Mouse (Mus musculus): ENCODE measurements around the gene Nup188. TPM values are rescaled to one million over a fixed set of nuclear protein-coding genes. Genes with fewer than 3 reads are reported as not detected.

Gene Nup188
- total RNA-seq, 2 experiments from 2014 or later, result 36.6 to 42.0 TPM

DNA sequence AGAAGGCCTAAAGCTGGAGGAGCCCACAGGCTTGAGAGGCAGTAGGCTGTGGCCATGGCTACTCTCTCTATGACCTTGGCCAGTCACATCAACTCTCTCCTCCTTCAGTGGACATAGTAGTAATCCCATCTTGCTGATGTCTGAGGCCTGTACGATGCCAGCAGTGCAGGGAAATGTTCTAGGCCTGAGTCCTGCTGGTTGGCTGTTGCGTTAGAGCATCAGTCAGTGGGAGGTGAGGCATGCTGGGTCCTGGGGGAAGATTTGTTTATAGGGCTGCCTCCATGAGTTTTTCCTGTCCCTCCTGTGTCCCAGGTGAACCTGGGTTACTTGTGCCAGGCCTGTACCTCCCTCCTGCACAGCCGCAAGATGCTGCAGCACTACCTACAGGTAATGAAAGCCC lies 55.9 kb downstream of the Nup188 start:
- intact Hi-C loops (cut with DNase I), result no loop called here
- no peak for DNase-seq

DNA sequence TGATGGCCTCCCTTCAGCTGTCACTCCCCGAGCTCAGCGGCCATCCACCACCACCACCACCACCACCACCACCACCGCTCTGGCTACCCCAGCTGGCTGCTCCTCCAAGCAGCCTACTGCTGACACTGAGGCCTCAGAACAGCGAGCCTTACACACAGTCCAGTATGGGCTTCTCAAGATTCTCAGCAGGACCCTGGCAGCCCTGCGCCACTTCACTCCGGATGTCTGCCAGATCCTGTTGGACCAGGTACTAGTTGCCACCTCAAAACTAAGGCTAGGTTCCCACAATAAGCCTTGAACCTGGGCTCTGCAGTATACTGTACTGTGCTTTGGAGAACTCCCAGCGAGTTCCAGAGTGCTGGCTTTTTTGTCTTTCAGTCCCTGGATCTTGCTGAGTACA lies 56.3 kb downstream of the Nup188 start:
- intact Hi-C loops (cut with DNase I), result no loop called here
- no peak for DNase-seq

DNA sequence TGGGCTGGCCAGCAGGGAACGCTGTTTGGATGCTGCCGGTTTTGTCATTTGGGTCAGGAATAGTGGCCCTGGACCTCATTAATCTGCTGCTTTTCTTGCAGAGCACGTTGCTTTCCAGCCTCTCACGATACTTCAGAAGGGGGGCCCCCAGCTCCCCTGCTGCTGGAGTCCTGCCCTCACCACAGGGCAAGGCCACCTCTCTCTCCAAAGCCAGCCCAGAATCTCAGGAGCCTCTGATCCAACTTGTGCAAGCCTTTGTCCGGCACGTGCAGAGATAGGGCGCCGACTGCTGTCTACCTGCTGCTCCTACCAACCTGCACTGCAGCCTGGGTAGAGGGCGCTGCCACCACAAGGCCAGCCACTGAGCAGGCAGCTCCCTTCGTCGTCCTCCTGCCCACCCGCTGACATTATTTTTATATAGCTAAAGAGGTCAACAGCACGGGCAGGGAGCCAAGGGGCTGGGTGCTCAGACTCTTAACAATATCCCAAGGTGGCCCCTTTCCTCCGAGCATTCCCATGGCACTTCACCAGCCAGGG lies 57.5 kb downstream of the Nup188 start:
- intact Hi-C loops (cut with DNase I), result no loop called here
- DNase-seq, result no peak

DNA sequence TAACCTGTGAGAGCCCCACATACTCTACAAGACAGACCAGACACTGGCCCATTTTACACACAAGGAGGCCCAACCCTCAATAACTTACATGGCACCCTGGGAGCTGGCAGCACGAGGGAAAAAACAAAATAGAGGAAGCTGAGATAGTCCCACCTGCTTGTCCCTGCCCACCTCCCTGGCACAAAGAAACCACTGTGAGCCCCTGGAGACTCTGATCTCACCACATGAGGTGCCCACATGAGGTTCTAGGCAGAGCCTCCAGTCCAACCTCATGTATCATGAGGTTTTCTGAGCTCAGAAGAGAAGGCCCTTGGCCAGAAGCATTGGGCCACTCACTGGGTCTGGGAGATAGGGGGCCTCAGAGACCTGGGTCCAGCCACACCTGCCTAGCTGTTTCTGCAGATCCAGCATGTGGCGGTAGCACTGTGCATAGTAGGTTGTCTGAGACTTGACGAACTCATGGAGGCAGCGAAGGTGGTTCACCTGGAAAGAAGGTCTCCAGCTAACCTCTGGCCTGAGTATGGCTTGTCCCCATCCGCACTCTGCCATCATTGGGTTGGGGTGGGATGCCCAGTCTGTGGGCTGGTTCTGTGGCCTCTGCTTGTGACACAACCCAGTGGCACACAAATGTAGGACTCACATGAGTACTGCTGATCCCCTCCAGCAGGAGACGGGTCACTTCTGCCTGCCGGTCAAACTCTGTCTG lies 59.9 kb downstream of the Nup188 start:
- intact Hi-C loops (cut with DNase I), result no loop called here
- no peak for DNase-seq

DNA sequence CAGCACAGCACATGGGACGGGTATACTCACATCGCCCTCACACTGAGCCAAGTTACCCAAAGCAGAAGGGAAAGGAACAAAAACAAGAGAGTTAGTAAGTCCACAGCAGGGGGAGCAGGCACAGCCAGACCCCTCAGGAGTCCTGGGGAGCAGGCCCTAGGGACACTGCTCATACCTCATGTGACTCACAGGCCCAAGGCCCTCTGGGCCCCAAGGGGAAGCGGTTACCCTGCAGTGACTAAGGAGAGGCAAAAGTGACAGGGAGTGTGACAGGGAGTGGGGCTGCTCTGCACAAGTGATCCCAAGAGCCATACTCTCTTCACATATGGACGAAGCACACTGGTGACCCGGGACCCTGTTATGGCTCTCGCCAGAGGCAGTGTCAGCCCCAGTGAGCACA lies 63.0 kb downstream of the Nup188 start:
- DNase-seq, result no peak
- intact Hi-C loops (cut with DNase I), result no loop called here

DNA sequence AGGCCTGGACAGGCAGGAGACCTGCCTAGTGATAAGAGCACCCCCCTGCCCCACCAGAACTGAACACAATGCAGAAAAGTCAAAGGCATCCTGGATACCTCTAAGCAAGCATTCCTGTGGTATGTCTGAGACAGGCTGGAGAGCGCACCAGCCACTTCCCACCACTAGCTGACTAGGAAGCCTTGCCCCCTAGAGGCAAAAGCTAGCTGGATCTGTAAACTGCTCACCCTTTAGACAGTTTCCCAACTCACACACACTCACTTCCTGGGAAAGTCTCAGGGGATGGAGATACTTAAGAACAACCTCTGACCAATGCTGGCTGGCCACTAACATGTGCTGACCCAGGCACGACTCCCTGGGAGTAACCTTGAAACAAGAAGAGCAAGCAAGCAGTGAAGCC lies 65.0 kb downstream of the Nup188 start:
- intact Hi-C loops (cut with DNase I), result no loop called here
- DNase-seq, result no peak

DNA sequence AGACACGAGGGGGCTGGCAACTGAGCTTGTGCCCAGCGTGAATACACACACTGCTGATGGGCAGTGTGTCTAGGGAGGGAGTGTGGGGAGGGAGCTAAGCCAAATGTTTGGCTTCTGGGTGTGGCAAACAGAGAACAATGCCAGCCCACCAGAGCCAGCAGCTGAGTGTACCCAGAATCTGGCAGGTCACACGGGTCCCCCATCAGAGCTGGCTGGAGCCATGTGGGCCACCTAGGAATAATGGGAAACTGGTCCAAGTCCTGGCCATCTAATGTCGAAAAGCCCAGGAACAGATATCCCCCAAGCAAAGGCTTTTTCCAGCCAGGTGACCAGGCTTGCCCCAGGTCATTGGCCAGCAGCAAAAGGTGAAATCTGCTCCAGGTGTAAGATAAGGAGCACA lies 69.7 kb downstream of the Nup188 start:
- no peak for DNase-seq
- intact Hi-C loops (cut with DNase I), result no loop called here

DNA sequence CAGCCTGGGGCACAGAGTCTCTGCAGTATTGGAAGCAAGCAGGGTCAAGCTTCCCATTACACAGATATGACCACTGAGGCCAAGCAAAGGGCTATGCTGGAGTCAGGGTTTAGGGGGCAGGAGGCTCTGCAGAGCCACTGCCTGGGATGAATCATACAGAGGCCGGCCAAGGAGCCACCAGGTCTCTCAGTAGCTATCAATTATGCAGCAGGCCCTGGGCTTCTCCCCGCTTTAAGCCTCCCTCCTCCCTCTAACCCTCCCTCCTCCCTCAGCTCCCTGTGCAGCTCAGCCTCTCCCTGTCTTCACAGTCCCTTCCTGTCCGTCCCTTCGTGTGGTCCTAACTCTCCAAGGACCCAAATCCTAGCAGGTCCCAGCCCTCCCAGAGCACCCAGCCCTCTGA lies 70.1 kb downstream of the Nup188 start:
- intact Hi-C loops (cut with DNase I), result no loop called here
- no peak for DNase-seq

DNA sequence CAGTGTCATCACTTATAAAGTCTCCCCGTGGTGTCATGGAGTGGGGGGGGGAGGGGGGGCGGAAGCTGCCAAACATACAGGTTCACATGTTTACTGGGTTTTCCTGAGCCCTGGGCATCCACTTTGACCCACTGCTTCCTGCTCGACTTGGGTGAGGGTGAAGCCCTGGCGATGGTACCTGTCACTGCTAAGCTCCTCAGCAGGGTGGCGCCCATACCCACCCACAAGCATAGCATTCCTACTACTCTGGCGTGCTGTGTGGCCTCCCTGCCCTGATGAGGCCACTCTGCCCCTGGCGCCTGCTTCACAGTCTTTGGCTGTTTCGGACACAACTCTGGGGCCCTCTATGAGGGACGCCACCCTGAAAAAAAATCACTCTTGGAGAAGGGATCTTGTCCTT lies 70.7 kb downstream of the Nup188 start:
- intact Hi-C loops (cut with DNase I), result no loop called here

DNA sequence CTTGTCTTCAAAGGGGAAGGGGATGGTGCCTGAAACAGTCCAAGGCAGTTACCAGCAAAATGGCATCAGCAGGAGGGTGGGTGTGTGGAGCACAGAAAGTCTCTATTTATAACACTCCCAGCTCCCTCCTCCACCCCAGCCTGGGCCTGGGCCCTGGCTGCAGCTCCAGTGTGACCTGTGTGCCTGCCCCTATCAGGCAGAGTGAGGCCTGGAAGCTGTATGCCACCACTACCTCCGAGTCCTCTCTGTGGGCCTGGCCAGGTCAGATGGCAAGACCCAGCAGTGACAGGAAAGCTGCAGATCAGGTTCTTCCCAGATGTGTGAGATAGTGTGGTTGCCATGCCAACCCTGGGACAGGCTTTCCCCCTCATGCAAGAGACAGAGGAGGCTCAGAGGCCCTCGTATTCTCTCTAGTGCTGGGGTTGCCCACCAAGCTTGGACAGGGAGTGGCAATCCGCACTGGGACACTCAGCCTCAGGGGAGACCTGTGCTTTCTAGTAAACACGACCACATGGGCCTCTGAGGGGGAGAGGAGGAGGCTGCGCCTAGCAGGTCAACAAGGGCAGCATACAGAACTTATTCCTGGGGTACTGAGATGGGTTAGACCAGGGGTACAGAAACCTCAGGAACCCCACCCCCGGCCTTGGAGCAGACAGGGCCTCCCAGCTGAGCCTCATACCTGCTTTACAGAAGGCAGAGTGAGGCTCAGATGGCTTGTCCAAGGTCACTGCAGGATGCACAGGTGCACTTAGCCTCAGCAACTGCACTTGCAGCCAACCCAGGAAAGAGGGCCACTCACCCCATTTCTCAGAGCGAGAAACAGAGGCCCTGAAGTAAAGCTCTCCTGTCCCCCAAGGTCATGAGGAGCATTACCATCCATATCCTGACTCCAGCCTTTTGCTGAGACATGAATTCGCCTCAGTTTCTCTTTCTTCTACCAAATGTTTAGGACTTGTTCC lies 71.6 kb downstream of the Nup188 start:
- intact Hi-C loops (cut with DNase I), result no loop called here
- DNase-seq, result no peak

More for the DNA sequence above, 70.7 kb downstream of the Nup188 start:
- DNase-seq, result no peak

DNA sequence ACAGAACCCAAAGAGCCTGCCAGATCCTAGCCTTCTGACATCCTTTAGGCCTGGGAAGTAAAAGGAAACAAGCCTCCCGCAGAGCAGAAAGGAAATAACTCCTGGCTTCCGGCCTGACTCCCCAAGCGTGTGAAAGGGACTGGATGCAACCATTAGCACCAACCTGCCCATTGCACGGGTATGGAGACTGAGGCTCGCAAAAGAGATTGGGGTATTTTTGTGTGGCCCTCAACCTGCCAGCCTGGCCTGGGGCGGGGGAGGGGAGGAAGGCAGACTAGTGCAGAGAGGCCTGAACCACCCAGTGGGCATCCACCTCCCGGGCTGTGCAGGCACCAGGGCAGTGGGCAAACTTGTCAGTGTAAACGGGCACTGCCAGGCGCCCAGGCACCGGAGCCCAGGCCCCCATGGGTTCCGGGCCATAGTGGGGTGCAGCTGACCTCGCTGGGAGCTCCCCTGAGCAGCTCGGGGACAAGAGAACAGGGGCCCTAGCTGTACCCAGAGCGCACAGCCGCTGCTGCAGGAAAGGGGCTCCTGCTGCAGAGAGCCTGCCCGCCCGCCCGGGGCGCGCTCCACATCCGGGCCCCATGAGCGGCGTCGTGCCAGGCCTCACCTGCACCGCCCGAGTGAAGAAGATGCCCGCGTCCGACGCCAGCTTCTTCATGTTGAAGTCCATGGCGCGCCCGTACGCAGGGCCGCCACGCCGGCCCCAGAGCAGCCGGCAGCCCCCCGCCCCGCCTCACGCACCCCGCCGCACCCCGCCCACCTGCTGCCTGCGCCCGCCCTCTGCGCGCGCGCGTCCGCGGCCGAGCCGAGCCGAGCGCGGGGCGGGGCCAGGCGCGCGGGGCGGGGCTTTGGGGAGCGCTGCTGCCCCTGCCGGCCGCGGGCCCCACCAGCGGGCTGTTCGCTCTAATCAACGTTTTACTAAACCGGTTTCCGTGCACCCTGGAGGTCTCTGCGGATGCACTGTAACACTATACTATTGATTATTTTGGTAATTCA lies 72.6 kb downstream of the Nup188 start, which contains the start of gene Sh3glb2:
Gene Sh3glb2, minus strand, starts transcription at position 805 of the 999 bp plus-strand sequence.
- intact Hi-C loops (cut with DNase I), result no loop called here
- peak; percentile 88 for DNase-seq

DNA sequence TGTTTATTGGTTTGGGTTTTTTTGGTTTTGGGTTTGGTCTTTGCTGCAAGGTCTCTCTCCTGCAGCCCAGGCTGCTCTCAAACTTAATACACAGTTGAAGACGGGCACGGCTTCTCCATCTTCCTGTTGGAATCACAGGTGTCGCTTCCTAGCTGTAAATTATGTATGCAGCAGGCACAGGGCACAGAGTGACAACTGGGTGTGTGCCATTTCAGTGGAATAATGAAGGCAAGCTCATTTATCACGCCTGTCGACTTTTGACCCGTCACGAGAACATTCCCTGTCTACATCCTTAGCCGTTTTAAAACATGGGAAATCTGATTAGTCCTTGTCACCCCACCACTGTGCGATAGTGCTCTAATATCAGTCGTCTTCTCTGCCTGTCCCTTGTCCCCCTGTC lies 74.4 kb downstream of the Nup188 start:
- no peak for DNase-seq
- intact Hi-C loops (cut with DNase I), result no loop called here

DNA sequence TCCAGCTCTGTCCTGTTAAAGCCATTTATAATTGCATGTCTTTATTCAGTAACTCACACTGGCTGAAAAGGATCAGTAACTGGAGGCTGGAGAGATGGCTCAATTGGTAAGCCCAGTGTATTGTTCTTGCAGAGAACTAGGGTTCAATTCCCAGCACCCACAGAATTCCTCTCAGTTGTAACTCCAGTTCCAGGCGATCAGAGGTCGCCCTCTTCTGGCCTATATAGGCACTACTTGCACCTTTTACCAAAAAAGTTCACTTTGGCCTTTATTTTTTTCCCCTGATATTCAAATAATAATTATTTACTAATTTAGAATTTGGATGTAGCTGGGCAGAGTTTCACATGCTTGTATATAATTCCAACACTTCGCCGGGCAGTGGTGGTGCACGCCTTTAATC lies 76.7 kb downstream of the Nup188 start:
- intact Hi-C loops (cut with DNase I), result no loop called here
- no peak for DNase-seq

DNA sequence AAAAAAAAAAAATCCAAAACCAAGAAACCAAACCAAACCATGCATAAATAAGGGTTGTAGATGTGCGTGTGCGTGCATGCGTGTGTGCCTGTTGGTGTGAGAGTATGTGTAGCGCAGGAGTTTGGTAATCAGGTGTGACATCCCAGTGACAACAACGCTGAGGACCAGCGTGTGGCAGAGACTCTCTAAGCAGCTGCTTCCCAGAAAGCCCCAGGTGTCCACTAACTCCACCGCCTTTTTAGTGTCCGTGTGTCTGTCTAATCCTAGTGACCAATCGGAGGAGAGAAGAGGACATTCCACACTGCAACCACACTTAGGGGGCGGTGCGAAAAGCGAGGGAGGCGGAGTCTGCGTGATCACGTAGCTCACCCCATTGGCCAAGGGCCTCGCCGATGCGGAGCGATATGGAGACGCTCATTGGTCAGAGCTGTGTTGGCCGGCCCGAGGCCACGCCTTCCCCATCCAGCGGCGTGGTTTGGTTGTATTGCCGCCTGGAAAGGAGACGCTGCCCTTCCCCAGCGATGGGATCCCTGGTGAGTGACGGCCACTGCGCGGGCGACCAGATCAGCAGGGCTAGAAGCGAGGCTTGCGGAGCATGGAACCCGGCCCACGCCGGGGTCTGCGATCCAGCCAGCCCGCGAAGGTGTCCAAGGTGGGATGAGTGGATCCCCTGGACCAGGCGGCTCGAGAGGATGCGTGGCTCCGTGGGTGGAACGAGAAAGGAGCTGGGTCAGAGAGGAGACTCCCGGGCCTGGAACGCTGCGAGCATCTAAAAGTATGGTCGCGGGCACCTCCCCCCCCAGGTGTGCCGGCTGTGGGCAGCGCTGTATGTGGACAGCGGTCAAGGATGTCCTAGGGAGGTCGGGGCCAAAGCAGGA lies 77.8 kb downstream of the Nup188 start, which contains the start of gene Miga2:
Gene Miga2, plus strand, starts transcription at position 461 of the 878 bp plus-strand sequence.
- intact Hi-C loops (cut with DNase I), result no loop called here
- DNase-seq, result peak; percentile 99

DNA sequence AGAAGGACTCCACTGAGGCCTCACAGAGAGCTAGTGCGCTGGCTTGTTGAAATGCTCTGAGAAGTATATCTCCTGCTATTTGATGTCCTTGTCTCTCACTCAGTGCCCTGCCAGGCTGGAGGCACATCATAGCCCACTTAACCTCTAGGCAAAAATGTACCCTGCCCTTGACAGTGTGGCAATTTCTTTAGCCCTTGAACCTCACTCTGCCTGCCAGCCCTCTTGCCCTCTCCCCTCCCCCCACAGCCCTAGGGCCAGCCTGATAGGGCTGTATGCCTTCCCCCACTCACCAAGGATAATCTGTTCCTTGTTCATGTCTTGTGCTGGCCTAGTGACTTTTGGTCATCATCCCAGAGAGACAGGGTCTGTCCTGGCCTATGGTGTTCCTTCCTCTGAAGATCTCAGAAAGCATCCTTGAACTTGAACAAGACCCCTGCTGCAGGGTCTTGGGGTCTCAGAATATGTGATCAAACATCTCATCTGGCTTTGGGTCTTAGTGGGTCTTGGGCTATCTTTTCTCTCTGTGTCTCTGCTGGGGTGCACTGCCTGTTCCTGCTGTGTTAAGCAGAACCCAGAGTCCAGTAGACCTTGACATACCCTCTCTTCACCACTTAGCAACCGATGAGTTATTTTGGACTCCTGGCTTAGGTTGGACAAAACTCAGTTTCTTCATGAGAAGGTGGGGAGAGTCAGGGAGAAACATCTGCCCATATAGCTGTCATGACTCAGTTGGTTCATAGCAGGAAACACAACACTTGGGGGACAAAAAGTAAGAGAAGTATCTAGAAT lies 79.3 kb downstream of the Nup188 start:
- no peak for DNase-seq
- intact Hi-C loops (cut with DNase I), result no loop called here

DNA sequence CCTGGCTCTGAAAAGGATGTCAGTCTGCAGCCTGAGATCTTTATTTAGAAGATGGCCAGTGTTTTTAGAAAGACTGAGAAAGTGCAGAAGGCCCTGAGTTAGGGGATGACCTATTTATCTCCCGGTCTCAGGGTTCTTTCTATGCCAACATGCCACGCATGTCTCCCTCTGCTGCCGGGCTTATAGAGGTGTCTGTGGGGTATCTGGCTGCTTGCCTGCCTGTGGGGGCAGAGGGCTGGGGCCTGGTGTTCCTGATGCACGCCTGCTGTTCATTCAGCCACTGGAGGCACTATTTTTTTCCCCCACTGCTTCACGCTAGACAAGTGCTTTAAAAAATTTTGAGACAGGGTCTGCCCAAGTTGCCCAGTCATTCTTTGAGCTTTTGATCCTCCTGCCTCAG lies 80.0 kb downstream of the Nup188 start:
- intact Hi-C loops (cut with DNase I), result no loop called here

DNA sequence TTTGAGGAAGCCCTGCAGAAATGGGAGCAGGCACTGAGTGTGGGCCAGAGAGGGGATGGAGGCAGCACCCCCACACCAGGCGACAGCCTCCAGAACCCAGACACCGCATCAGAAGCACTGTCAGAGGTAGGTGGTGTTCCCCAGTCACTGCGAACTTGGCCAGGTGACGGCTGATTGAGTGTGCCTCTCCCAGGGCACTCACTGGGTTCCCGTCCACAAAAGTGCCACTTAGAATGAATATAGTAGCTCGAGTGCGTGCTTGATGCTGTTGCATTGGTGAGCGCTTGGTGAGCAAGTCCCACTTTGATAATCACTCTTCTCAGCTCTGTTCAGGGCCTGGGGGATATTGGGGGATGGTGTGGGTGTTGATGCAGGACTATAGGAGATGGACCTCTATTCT lies 85.3 kb downstream of the Nup188 start:
- no peak for DNase-seq
- intact Hi-C loops (cut with DNase I), result no loop called here

More for the DNA sequence above, 80.0 kb downstream of the Nup188 start:
- no peak for DNase-seq

DNA sequence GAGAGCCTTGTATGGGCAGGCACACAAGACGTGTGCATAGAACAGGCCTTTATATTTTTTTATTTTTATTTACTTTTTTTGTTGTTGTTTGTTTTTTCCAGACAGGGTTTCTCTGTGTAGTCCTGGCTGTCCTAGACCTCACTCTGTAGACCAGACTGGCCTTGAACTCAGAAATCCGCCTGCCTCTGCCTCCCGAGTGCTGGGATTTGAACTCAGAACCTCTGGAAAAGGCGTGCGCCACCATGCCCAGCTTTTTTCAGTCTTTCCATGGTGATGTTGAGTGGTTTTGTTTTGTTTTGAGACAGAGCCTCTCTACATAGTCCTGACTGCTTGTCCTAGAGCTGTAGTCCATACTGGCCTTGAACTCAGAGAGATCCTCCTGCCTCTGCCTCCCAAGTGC lies 86.5 kb downstream of the Nup188 start:
- intact Hi-C loops (cut with DNase I), result no loop called here
- DNase-seq, result no peak

DNA sequence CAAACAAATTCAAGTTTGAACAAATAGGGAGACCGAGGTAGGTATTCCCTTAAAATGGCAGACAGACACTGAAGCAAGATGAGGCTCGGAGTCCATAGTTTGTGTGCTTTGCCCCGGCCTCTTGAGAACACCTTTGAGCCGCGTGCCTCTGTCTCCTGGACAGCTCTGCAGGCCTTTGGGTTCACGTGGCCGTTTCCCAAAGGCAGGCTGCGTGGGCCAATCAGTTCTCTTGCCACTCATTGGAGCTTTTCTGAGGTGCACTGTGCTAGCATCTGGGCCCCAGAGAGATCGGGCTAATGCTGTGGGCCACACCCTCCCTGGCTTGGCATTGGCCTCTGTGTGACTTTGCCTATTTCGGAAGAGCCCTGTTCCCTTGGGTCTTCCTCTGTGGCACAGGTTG lies 89.7 kb downstream of the Nup188 start:
- no peak for DNase-seq
- intact Hi-C loops (cut with DNase I), result no loop called here
